ENCODE assay signal across 17 mouse cellular contexts in the genomic region with DNA sequence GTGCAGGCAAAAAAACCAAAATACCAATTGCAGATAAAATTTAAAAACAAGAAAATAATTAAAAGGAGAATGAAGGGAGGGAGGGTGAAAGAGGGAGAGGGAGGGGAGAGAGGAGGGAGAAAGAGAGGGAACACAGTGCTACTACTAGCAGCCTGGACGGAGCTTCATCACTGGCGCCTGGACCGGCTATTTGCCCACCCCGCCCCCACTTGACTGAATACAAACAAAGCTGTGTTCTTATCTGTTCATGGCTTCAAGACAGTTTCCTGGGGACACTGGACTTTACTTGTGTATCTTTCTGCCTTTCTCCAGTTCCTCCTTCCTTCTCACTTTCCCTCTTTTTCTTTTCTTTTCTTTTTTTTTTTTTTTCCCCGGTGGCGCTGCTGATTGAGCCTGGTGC.
"Had no signal": no experiment of that assay in that cellular context is flagged by ENCODE, and none has a peak within 500 bp of the region (broad histone marks: within the 10 kb centered on the region; RNA-seq: fewer than 3 reads in every experiment).

No protein-coding gene starts in this region.

- H3K36me3 ChIP-seq: limb, embryonic 13.5 days; midbrain, embryonic 10.5 days; neural tube, embryonic 15.5 days had no signal

- H3K27ac ChIP-seq: kidney, postnatal 0 days; layer of hippocampus, adult 2 months; limb, embryonic 13.5 days; liver, embryonic 14.5 days; midbrain, embryonic 10.5 days; neural tube, embryonic 15.5 days had no signal

- ATAC-seq: hindbrain, embryonic 16.5 days; inflammation-experienced regulatory T-cells, adult 6 months; intestine, postnatal 0 days had no signal

- H3K9me3 ChIP-seq: limb, embryonic 13.5 days; midbrain, embryonic 10.5 days; neural tube, embryonic 15.5 days had no signal

- H3K9ac ChIP-seq: limb, embryonic 13.5 days; liver, embryonic 14.5 days; neural tube, embryonic 15.5 days had no signal

- H3K4me3 ChIP-seq: layer of hippocampus, adult 2 months; limb, embryonic 13.5 days; midbrain, embryonic 10.5 days; myocyte; neural tube, embryonic 15.5 days had no signal

- H3K27me3 ChIP-seq: neural tube, embryonic 15.5 days had no signal

- DNase-seq: kidney, adult 8-10 months; kidney, postnatal 4 days; left cerebral cortex, postnatal 4 days; lung, postnatal 4 days; midbrain, embryonic 14.5 days; right cerebral cortex, adult 18-20 months; thymus, postnatal 36 days had no signal

- H3K4me2 ChIP-seq: limb, embryonic 13.5 days; neural tube, embryonic 15.5 days had no signal
